Mouse (Mus musculus): ENCODE results near the gene Hdac4.

DNA sequence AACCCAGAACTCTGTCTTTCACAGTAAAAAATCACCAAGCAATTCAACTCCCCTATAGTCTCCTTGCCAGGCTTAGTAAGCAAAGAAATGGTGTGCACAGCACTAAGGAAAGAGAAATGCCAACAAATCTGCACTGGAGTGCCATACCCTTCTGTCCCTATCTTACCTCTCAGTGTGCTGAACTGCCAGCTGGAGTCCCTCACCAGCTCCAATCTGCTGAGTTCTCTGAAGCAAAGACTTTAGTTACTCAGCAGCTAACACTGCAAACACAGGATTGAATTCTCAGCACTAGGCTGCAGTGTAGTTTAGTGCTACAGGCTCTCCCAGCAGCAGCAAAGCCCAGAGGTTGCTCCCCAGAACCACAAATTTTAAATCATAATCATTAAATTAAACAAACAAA lies 151.5 kb downstream of the Hdac4 start:
- no peak for TF ChIP-seq POLR2AphosphoS2 (IDR thresholded peaks at IDR 0.05; ENCODE audit: insufficient read length, low read depth)
- TF ChIP-seq USF1 (IDR thresholded peaks at IDR 0.05; ENCODE audit: low read depth), result no peak
- TF ChIP-seq E2F4 (IDR thresholded peaks at IDR 0.05; ENCODE audit: insufficient read depth), result no peak
- TF ChIP-seq CEBPB (IDR thresholded peaks at IDR 0.05; ENCODE audit: insufficient read depth, poor library complexity, severe bottlenecking), result no peak
- no peak for TF ChIP-seq MAX (IDR thresholded peaks at IDR 0.05; ENCODE audit: low read depth)
- no peak for TF ChIP-seq MYOG (IDR thresholded peaks at IDR 0.05; ENCODE audit: control insufficient read depth in 1 of 3, insufficient read depth in 1 of 3, insufficient read length in 2 of 3, low read depth in 2 of 3)
- TF ChIP-seq POLR2A (IDR thresholded peaks at IDR 0.05; ENCODE audit: insufficient read length, low read depth), result no peak
- TF ChIP-seq TCF12 (IDR thresholded peaks at IDR 0.05; ENCODE audit: insufficient read depth, poor library complexity, severe bottlenecking), result no peak

Measured in myocyte (in vitro differentiated cells).